Mouse (Mus musculus) retina, adult 2 months (tissue): ENCODE measurements around the gene Ehd4.

Experiments used
- DNase-seq: peaks from one replicate; pipeline ENCODE4 v3.0.0-alpha.2; 2012; ENCODE audit warnings: low read depth, low spot score

Ehd4 gene

GRCm38 (mm10) chr2:120108077-120108476 lies 46.3 kb downstream of the Ehd4 start:
- DNase-seq, result no peak

GRCm38 (mm10) chr2:120107446-120107845 lies 47.0 kb downstream of the Ehd4 start:
- DNase-seq, result peak; percentile 39

- DNase-seq, result no peak
Measured at GRCm38 (mm10) chr2:120106397-120106973, 47.9 kb downstream of the Ehd4 start.

- no peak for DNase-seq
Measured at GRCm38 (mm10) chr2:120105861-120106260, 48.5 kb downstream of the Ehd4 start.

- DNase-seq, result no peak
Measured at GRCm38 (mm10) chr2:120102881-120103280, 51.5 kb downstream of the Ehd4 start.

GRCm38 (mm10) chr2:120102450-120102849 lies 52.0 kb downstream of the Ehd4 start:
- DNase-seq, result no peak

GRCm38 (mm10) chr2:120101961-120102360 lies 52.4 kb downstream of the Ehd4 start:
- no peak for DNase-seq

GRCm38 (mm10) chr2:120099886-120100285 lies 54.5 kb downstream of the Ehd4 start:
- DNase-seq, result no peak

GRCm38 (mm10) chr2:120099263-120099662 lies 55.1 kb downstream of the Ehd4 start:
- DNase-seq, result no peak

- peak; percentile 64 for DNase-seq
Measured at GRCm38 (mm10) chr2:120098781-120099202, 55.6 kb downstream of the Ehd4 start.

- DNase-seq, result no peak
Measured at GRCm38 (mm10) chr2:120097868-120098267, 56.5 kb downstream of the Ehd4 start.

GRCm38 (mm10) chr2:120096711-120097110 lies 57.7 kb downstream of the Ehd4 start:
- no peak for DNase-seq

- DNase-seq, result no peak
Measured at GRCm38 (mm10) chr2:120096191-120096590, 58.2 kb downstream of the Ehd4 start.

GRCm38 (mm10) chr2:120095171-120095570 lies 59.2 kb downstream of the Ehd4 start:
- DNase-seq, result no peak

GRCm38 (mm10) chr2:120093671-120094430 lies 60.6 kb downstream of the Ehd4 start:
- DNase-seq, result peak; percentile 41

- DNase-seq, result no peak
Measured at GRCm38 (mm10) chr2:120090979-120091378, 63.4 kb downstream of the Ehd4 start.

GRCm38 (mm10) chr2:120087897-120088296 lies 66.5 kb downstream of the Ehd4 start:
- no peak for DNase-seq

GRCm38 (mm10) chr2:120087391-120087790 lies 67.0 kb downstream of the Ehd4 start:
- no peak for DNase-seq

- no peak for DNase-seq
Measured at GRCm38 (mm10) chr2:120086038-120086437, 68.4 kb downstream of the Ehd4 start.

GRCm38 (mm10) chr2:120084593-120085361 lies 69.6 kb downstream of the Ehd4 start:
- DNase-seq, result no peak

- DNase-seq, result no peak
Measured at GRCm38 (mm10) chr2:120082416-120082815, 72.0 kb downstream of the Ehd4 start.

- no peak for DNase-seq
Measured at GRCm38 (mm10) chr2:120076076-120076705, 78.2 kb downstream of the Ehd4 start.
